Mouse (Mus musculus): ENCODE measurements around the gene Foxl1. TPM values are rescaled to one million over a fixed set of nuclear protein-coding genes. Genes with fewer than 3 reads are reported as not detected.

Gene Foxl1
- polyA plus RNA-seq, 1 experiment from 2014 or later = 0.10 TPM

- Histone ChIP-seq H3K4me3 (peak overlapping the region; percentile 41; the same call in 1 of the 2 replicates), H3K36me3 (no peaks in the 10 kb centered on the region), H3K9me3 (no peaks in the 10 kb centered on the region), H3K4me1 (peaks cover 29% of the 10 kb centered on the region), H3K27me3 (peaks cover 98% of the 10 kb centered on the region), H3K27ac (replicated peaks) (no peak overlapping the region), H3K9ac (replicated peaks) (no peak overlapping the region), H3K4me2 (replicated peaks) (peak overlapping the region; percentile 65)
- ATAC-seq (replicated peaks) = no peak
- 1% methylated on average over 30 of the region's 30 CpGs for WGBS
Observed at GRCm38 (mm10) chr8:121085011-121085410, 42.7 kb upstream of the Foxl1 start.

GRCm38 (mm10) chr8:121085561-121085960 lies 42.2 kb upstream of the Foxl1 start:
- no peaks in the 10 kb centered on the region for H3K36me3 ChIP-seq
- no peak for ATAC-seq (replicated peaks)
- no peak overlapping the region for H3K27ac ChIP-seq (replicated peaks)
- H3K4me1 ChIP-seq = peaks cover 29% of the 10 kb centered on the region
- peaks cover 98% of the 10 kb centered on the region for H3K27me3 ChIP-seq
- no peak overlapping the region for H3K9ac ChIP-seq (replicated peaks)
- WGBS = 20% methylated on average over 3 of the region's 3 CpGs
- no peak overlapping the region for H3K4me2 ChIP-seq (replicated peaks)
- no peak overlapping the region for H3K4me3 ChIP-seq
- H3K9me3 ChIP-seq = no peaks in the 10 kb centered on the region

GRCm38 (mm10) chr8:121086004-121086900 lies 41.5 kb upstream of the Foxl1 start:
- peaks cover 29% of the 10 kb centered on the region for H3K4me1 ChIP-seq
- H3K4me3 ChIP-seq = no peak overlapping the region
- peaks cover 98% of the 10 kb centered on the region for H3K27me3 ChIP-seq
- no peak overlapping the region for H3K27ac ChIP-seq (replicated peaks)
- no peak overlapping the region for H3K4me2 ChIP-seq (replicated peaks)
- H3K9me3 ChIP-seq = no peaks in the 10 kb centered on the region
- no peak overlapping the region for H3K9ac ChIP-seq (replicated peaks)
- 7% methylated on average over 19 of the region's 19 CpGs for WGBS
- no peak for ATAC-seq (replicated peaks)
- H3K36me3 ChIP-seq = no peaks in the 10 kb centered on the region

GRCm38 (mm10) chr8:121088281-121088680 lies 39.5 kb upstream of the Foxl1 start:
- Histone ChIP-seq H3K36me3 (no peaks in the 10 kb centered on the region), H3K4me3 (no peak overlapping the region), H3K4me1 (peaks cover 20% of the 10 kb centered on the region), H3K27me3 (peaks cover 98% of the 10 kb centered on the region), H3K9me3 (no peaks in the 10 kb centered on the region), H3K27ac (replicated peaks) (no peak overlapping the region), H3K4me2 (replicated peaks) (no peak overlapping the region), H3K9ac (replicated peaks) (no peak overlapping the region)
- WGBS = 1% methylated on average over 8 of the region's 8 CpGs
- ATAC-seq (replicated peaks) = no peak

GRCm38 (mm10) chr8:121088871-121089630 lies 38.7 kb upstream of the Foxl1 start:
- peaks cover 13% of the 10 kb centered on the region for H3K4me1 ChIP-seq
- H3K27me3 ChIP-seq = peaks cover 97% of the 10 kb centered on the region
- H3K4me2 ChIP-seq (replicated peaks) = no peak overlapping the region
- 2% methylated on average over 40 of the region's 40 CpGs for WGBS
- no peak overlapping the region for H3K4me3 ChIP-seq
- H3K9ac ChIP-seq (replicated peaks) = no peak overlapping the region
- ATAC-seq (replicated peaks) = no peak
- no peaks in the 10 kb centered on the region for H3K9me3 ChIP-seq
- H3K36me3 ChIP-seq = no peaks in the 10 kb centered on the region
- no peak overlapping the region for H3K27ac ChIP-seq (replicated peaks)

GRCm38 (mm10) chr8:121089631-121090380 lies 37.9 kb upstream of the Foxl1 start:
- ATAC-seq (replicated peaks) = no peak
- no peaks in the 10 kb centered on the region for H3K36me3 ChIP-seq
- H3K4me3 ChIP-seq = no peak overlapping the region
- H3K4me1 ChIP-seq = peaks cover 5% of the 10 kb centered on the region
- peaks cover 90% of the 10 kb centered on the region for H3K27me3 ChIP-seq
- H3K27ac ChIP-seq (replicated peaks) = no peak overlapping the region
- H3K9ac ChIP-seq (replicated peaks) = no peak overlapping the region
- H3K4me2 ChIP-seq (replicated peaks) = no peak overlapping the region
- no peaks in the 10 kb centered on the region for H3K9me3 ChIP-seq
- WGBS = 1% methylated on average over 32 of the region's 32 CpGs

GRCm38 (mm10) chr8:121090716-121091115 lies 37.0 kb upstream of the Foxl1 start:
- H3K4me1 ChIP-seq = no peaks in the 10 kb centered on the region
- H3K27ac ChIP-seq (replicated peaks) = no peak overlapping the region
- H3K4me2 ChIP-seq (replicated peaks) = no peak overlapping the region
- no peak overlapping the region for H3K4me3 ChIP-seq
- WGBS = 0% methylated on average over 1 of the region's 1 CpGs
- H3K9ac ChIP-seq (replicated peaks) = no peak overlapping the region
- no peak for ATAC-seq (replicated peaks)
- H3K36me3 ChIP-seq = no peaks in the 10 kb centered on the region
- H3K9me3 ChIP-seq = no peaks in the 10 kb centered on the region
- peaks cover 80% of the 10 kb centered on the region for H3K27me3 ChIP-seq

GRCm38 (mm10) chr8:121092141-121092540 lies 35.6 kb upstream of the Foxl1 start:
- WGBS = 30% methylated on average over 6 of the region's 6 CpGs
- H3K27me3 ChIP-seq = peaks cover 66% of the 10 kb centered on the region
- H3K9me3 ChIP-seq = no peaks in the 10 kb centered on the region
- no peak overlapping the region for H3K4me3 ChIP-seq
- H3K27ac ChIP-seq (replicated peaks) = no peak overlapping the region
- no peak overlapping the region for H3K4me2 ChIP-seq (replicated peaks)
- ATAC-seq (replicated peaks) = peak; percentile 44; the same call in 1 of the 2 replicates
- H3K9ac ChIP-seq (replicated peaks) = no peak overlapping the region
- no peaks in the 10 kb centered on the region for H3K4me1 ChIP-seq
- peaks cover 2% of the 10 kb centered on the region; the same call in 1 of the 2 replicates for H3K36me3 ChIP-seq

- Histone ChIP-seq H3K4me3 (no peak overlapping the region), H3K4me2 (replicated peaks) (no peak overlapping the region), H3K27ac (replicated peaks) (no peak overlapping the region), H3K9ac (replicated peaks) (no peak overlapping the region), H3K36me3 (peaks cover 7% of the 10 kb centered on the region; the same call in 1 of the 2 replicates), H3K27me3 (peaks cover 61% of the 10 kb centered on the region), H3K4me1 (no peaks in the 10 kb centered on the region), H3K9me3 (no peaks in the 10 kb centered on the region)
- 3% methylated on average over 16 of the region's 16 CpGs for WGBS
- ATAC-seq (replicated peaks) = peak; percentile 54
Observed at GRCm38 (mm10) chr8:121092627-121093026, 35.1 kb upstream of the Foxl1 start.

- Histone ChIP-seq H3K4me2 (replicated peaks) (no peak overlapping the region), H3K4me1 (no peaks in the 10 kb centered on the region), H3K27me3 (peaks cover 53% of the 10 kb centered on the region), H3K36me3 (peaks cover 15% of the 10 kb centered on the region), H3K9me3 (no peaks in the 10 kb centered on the region), H3K27ac (replicated peaks) (no peak overlapping the region), H3K9ac (replicated peaks) (no peak overlapping the region), H3K4me3 (no peak overlapping the region)
- WGBS = 68% methylated on average over 6 of the region's 6 CpGs
- ATAC-seq (replicated peaks) = no peak
Observed at GRCm38 (mm10) chr8:121093496-121093895, 34.2 kb upstream of the Foxl1 start.

GRCm38 (mm10) chr8:121104049-121104818 lies 23.5 kb upstream of the Foxl1 start:
- H3K9me3 ChIP-seq = no peaks in the 10 kb centered on the region
- H3K4me2 ChIP-seq (replicated peaks) = no peak overlapping the region
- H3K9ac ChIP-seq (replicated peaks) = no peak overlapping the region
- H3K4me3 ChIP-seq = no peak overlapping the region
- no peak for ATAC-seq (replicated peaks)
- peaks cover 17% of the 10 kb centered on the region for H3K4me1 ChIP-seq
- H3K27ac ChIP-seq (replicated peaks) = no peak overlapping the region
- H3K36me3 ChIP-seq = peaks cover 42% of the 10 kb centered on the region
- H3K27me3 ChIP-seq = no peaks in the 10 kb centered on the region
- WGBS = 49% methylated on average over 17 of the region's 17 CpGs
